Mouse (Mus musculus) hindbrain, embryonic 11.5 days (tissue): ENCODE results near the gene Zscan20. TPM values are rescaled to one million over a fixed set of nuclear protein-coding genes. Genes with fewer than 3 reads are reported as not detected.

Source experiments
- ATAC-seq: fragments of 200-750 bp; cut with Nextera tagmentation; 2 replicates; pipeline ENCODE4 v1.8.0; 2017; ENCODE audit warnings: mild to moderate bottlenecking, moderate TSS enrichment, moderate library complexity; ENCODE audit not compliant: low FRiP score
- DNase-seq: peaks from one replicate; pipeline ENCODE4 v3.0.0-alpha.2; 2015; ENCODE audit warnings: low spot score
- H3K27ac ChIP-seq: fragments of 300-500 bp; sonication (generic); 2 replicates; pipeline ENCODE4 v1.5.1; 2014; ENCODE audit warnings: mild to moderate bottlenecking, low read depth, low read length
- H3K27me3 ChIP-seq: fragments of 300-500 bp; sonication (generic); 2 replicates; pipeline ENCODE4 v1.6.1; 2014; ENCODE audit warnings: mild to moderate bottlenecking, low read length, moderate library complexity, mixed read lengths; ENCODE audit not compliant: control insufficient read depth, insufficient read depth
- H3K36me3 ChIP-seq: fragments of 300-500 bp; sonication (generic); 2 replicates; pipeline ENCODE4 v1.6.1; 2014; ENCODE audit warnings: mild to moderate bottlenecking, low read length, moderate library complexity, mixed read lengths; ENCODE audit not compliant: control insufficient read depth, insufficient read depth
- H3K4me1 ChIP-seq: fragments of 300-500 bp; sonication (generic); replicated peaks from 2 replicates; pipeline ENCODE4 v1.6.1; 2014; ENCODE audit warnings: low read length, mixed read lengths; ENCODE audit not compliant: control insufficient read depth, insufficient read depth
- H3K4me2 ChIP-seq: fragments of 300-500 bp; sonication (generic); replicated peaks from 2 replicates; pipeline ENCODE4 v1.6.1; 2014; ENCODE audit warnings: mild to moderate bottlenecking, low read depth, low read length
- H3K4me3 ChIP-seq: fragments of 300-500 bp; sonication (generic); 2 replicates; pipeline ENCODE4 v1.5.1; 2014; ENCODE audit warnings: low read depth, low read length
- H3K9ac ChIP-seq: fragments of 300-500 bp; sonication (generic); 2 replicates; pipeline ENCODE4 v1.6.1; 2014; ENCODE audit warnings: low read depth, low read length
- H3K9me3 ChIP-seq: fragments of 300-500 bp; sonication (generic); 2 replicates; pipeline ENCODE4 v1.6.1; 2016; ENCODE audit warnings: low read length; ENCODE audit not compliant: control insufficient read depth
- WGBS: fragments of 180-500 bp; shearing (Covaris S2); extraction: QIAGEN DNeasy Blood & Tissue Kit; methylation state at CpG from one replicate; pipeline ENCODE4 v1.1.7; 2014; 5-methylcytosine and 5-hydroxymethylcytosine counted together
- polyA plus RNA-seq: library from polyadenylated mRNA; unstranded; fragments of >200 nt; fragmentation: Nextera tagmentation; extraction: Ambion mirVana; gene quantifications from 2 replicates; pipeline ENCODE4 v1.2.1, GENCODE M21; 2014

The Zscan20 gene
- polyA plus RNA-seq, 1 experiment from 2014 or later: 4.3 TPM

DNA sequence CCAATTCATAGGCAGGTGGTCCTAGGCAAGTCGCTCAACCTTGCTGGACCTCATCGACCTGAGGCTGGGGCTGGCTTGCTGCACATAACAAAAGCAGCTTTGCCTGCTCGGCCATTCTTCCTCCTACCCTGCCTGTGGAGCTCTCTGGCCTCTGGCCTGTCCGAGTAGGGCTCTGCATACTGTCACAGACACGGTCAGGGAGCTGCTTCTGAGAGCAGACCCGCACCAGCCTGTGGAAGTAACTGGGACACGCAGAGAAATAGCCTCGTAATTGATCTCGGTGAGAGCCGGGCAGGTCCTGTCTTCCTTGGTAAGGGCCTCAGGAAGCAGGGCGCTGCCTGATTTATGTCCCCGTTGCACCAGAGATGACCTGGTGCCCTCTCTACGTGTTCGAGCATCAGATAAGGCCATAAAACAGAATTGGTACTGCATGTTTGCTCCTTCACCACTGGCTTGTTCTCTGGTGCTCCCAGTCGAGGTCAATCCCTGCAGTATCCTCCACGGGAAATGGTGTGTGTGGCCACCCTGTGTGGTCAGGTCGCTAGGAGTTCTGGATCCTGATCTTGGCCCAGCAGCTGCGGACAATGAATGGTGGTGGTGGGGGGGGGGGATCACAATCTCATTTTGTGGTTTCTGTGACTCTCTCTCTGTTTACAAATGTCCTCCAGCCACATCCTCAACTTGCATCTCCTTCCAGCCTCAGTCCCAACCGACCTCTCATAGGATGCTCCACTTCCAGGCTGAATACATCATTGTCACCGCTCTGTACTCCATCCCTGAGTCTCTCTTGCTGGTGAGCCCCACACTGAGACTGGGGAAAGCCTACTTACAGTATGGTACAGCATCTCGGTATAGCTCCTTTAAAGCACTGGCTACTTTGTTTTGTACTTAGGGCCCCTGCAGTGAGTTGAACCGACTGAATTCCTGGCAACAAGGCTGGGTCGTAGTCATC lies 32.1 kb upstream of the Zscan20 start:
- H3K4me1 ChIP-seq: peaks cover 4% of the 10 kb centered on the region; the same call in 1 of the 2 replicates
- no peak overlapping the region for H3K4me2 ChIP-seq
- 58% methylated on average over 23 of the region's 23 CpGs for WGBS
- DNase-seq: no peak
- ATAC-seq: no peak
- no peak overlapping the region for H3K9ac ChIP-seq
- no peak overlapping the region for H3K4me3 ChIP-seq
- H3K9me3 ChIP-seq: no peaks in the 10 kb centered on the region
- H3K27ac ChIP-seq: no peak overlapping the region
- H3K36me3 ChIP-seq: no peaks in the 10 kb centered on the region
- H3K27me3 ChIP-seq: no peaks in the 10 kb centered on the region

- Histone ChIP-seq H3K4me2 (no peak overlapping the region), H3K27ac (no peak overlapping the region)
- WGBS: 87% methylated on average over 18 of the region's 18 CpGs
Observed at GRCm38 (mm10) chr4:128638265-128638923, 28.5 kb upstream of the Zscan20 start.

GRCm38 (mm10) chr4:128637250-128637649 lies 27.4 kb upstream of the Zscan20 start:
- Histone ChIP-seq H3K4me1 (peaks cover 4% of the 10 kb centered on the region; the same call in 1 of the 2 replicates), H3K4me2 (0 out of 2 replicates have a peak overlapping the region, but pooled peaks have one; percentile 11), H3K36me3 (no peaks in the 10 kb centered on the region), H3K9ac (no peak overlapping the region), H3K4me3 (no peak overlapping the region), H3K27me3 (no peaks in the 10 kb centered on the region), H3K9me3 (no peaks in the 10 kb centered on the region), H3K27ac (peak overlapping the region; percentile 42; the same call in 1 of the 2 replicates)
- 41% methylated on average over 11 of the region's 11 CpGs for WGBS
- DNase-seq: no peak
- no peak for ATAC-seq

More at GRCm38 (mm10) chr4:128638265-128638923, 28.5 kb upstream of the Zscan20 start:
- Histone ChIP-seq H3K4me1 (peaks cover 4% of the 10 kb centered on the region; the same call in 1 of the 2 replicates), H3K36me3 (no peaks in the 10 kb centered on the region), H3K4me3 (no peak overlapping the region), H3K9me3 (no peaks in the 10 kb centered on the region), H3K9ac (no peak overlapping the region), H3K27me3 (no peaks in the 10 kb centered on the region)
- ATAC-seq: no peak
- no peak for DNase-seq

GRCm38 (mm10) chr4:128635894-128636585 lies 26.1 kb upstream of the Zscan20 start:
- Histone ChIP-seq H3K27me3 (no peaks in the 10 kb centered on the region), H3K4me3 (no peak overlapping the region), H3K4me1 (peaks cover 4% of the 10 kb centered on the region; the same call in 1 of the 2 replicates), H3K36me3 (no peaks in the 10 kb centered on the region), H3K4me2 (no peak overlapping the region), H3K9me3 (no peaks in the 10 kb centered on the region), H3K27ac (no peak overlapping the region), H3K9ac (no peak overlapping the region)
- DNase-seq: no peak
- WGBS: 59% methylated on average over 10 of the region's 10 CpGs
- ATAC-seq: no peak

- H3K27me3 ChIP-seq: no peaks in the 10 kb centered on the region
- no peaks in the 10 kb centered on the region for H3K9me3 ChIP-seq
- H3K4me1 ChIP-seq: peaks cover 4% of the 10 kb centered on the region; the same call in 1 of the 2 replicates
- H3K4me2 ChIP-seq: no peak overlapping the region
- H3K4me3 ChIP-seq: no peak overlapping the region
- no peak overlapping the region for H3K9ac ChIP-seq
- no peak overlapping the region for H3K27ac ChIP-seq
- H3K36me3 ChIP-seq: no peaks in the 10 kb centered on the region
- WGBS: 86% methylated on average over 7 of the region's 7 CpGs
- ATAC-seq (no peak), DNase-seq (no peak)
Observed at GRCm38 (mm10) chr4:128635451-128635850, 25.6 kb upstream of the Zscan20 start.

GRCm38 (mm10) chr4:128621109-128621508 lies 11.2 kb upstream of the Zscan20 start:
- Histone ChIP-seq H3K4me1 (no peaks in the 10 kb centered on the region), H3K4me2 (no peak overlapping the region), H3K9me3 (no peaks in the 10 kb centered on the region), H3K4me3 (no peak overlapping the region), H3K27me3 (no peaks in the 10 kb centered on the region), H3K36me3 (no peaks in the 10 kb centered on the region), H3K27ac (no peak overlapping the region), H3K9ac (no peak overlapping the region)
- DNase-seq (no peak), ATAC-seq (no peak)
- 89% methylated on average over 8 of the region's 8 CpGs for WGBS

DNA sequence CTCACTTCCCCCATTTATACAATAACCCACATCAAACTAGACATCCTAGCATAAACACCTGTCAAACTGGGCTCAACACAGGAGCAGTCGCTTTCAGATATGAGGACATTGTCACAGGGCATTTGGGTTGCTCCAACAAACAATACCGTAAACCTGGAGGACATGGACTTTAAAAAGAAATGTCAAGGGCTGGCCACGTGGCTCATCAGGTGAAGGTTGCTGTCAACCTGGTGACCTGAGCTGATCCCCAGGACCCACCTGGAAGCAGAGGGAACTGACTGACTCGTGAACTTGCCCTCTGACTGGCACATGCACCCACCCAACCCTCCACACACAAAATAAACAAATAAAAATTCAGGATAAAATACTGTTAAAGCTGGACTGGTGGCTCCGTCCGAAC lies 10.7 kb upstream of the Zscan20 start:
- no peak overlapping the region for H3K9ac ChIP-seq
- no peaks in the 10 kb centered on the region for H3K4me1 ChIP-seq
- H3K4me3 ChIP-seq: no peak overlapping the region
- no peaks in the 10 kb centered on the region for H3K9me3 ChIP-seq
- H3K27ac ChIP-seq: no peak overlapping the region
- 87% methylated on average over 6 of the region's 6 CpGs for WGBS
- ATAC-seq (no peak), DNase-seq (no peak)
- H3K36me3 ChIP-seq: no peaks in the 10 kb centered on the region
- no peak overlapping the region for H3K4me2 ChIP-seq
- no peaks in the 10 kb centered on the region for H3K27me3 ChIP-seq

- Histone ChIP-seq H3K27ac (no peak overlapping the region), H3K36me3 (no peaks in the 10 kb centered on the region), H3K9me3 (no peaks in the 10 kb centered on the region)
Observed at GRCm38 (mm10) chr4:128618963-128619362, 9.1 kb upstream of the Zscan20 start.

More at GRCm38 (mm10) chr4:128618963-128619362, 9.1 kb upstream of the Zscan20 start:
- ATAC-seq (no peak), DNase-seq (no peak)
- Histone ChIP-seq H3K9ac (no peak overlapping the region), H3K27me3 (no peaks in the 10 kb centered on the region), H3K4me3 (no peak overlapping the region), H3K4me2 (no peak overlapping the region), H3K4me1 (no peaks in the 10 kb centered on the region)
- WGBS: 62% methylated on average over 2 of the region's 2 CpGs
